Mouse (Mus musculus): ENCODE results near the gene Sytl3.
"Not testable (repeated sequence)": the region's sequence is repeated elsewhere in the genome, so short reads cannot be mapped to it uniquely, and the experiment has no call there.

- not testable (repeated sequence) for TF ChIP-seq CTCF (IDR thresholded peaks at IDR 0.05; ENCODE audit: low read depth, low read length); POLR2A (IDR thresholded peaks at IDR 0.05; ENCODE audit: extremely low read depth, insufficient read depth, low read length)
Observed at GRCm38 (mm10) chr17:6645668-6646067, 13.2 kb upstream of the Sytl3 start.

Data from liver, adult 2 months (tissue).